Mouse (Mus musculus): ENCODE results near the gene Gatd1. TPM values are rescaled to one million over a fixed set of nuclear protein-coding genes. Genes with fewer than 3 reads are reported as not detected.

Gatd1 gene
- total RNA-seq, 2 experiments from 2014 or later: 15.6 to 19.7 TPM

DNA sequence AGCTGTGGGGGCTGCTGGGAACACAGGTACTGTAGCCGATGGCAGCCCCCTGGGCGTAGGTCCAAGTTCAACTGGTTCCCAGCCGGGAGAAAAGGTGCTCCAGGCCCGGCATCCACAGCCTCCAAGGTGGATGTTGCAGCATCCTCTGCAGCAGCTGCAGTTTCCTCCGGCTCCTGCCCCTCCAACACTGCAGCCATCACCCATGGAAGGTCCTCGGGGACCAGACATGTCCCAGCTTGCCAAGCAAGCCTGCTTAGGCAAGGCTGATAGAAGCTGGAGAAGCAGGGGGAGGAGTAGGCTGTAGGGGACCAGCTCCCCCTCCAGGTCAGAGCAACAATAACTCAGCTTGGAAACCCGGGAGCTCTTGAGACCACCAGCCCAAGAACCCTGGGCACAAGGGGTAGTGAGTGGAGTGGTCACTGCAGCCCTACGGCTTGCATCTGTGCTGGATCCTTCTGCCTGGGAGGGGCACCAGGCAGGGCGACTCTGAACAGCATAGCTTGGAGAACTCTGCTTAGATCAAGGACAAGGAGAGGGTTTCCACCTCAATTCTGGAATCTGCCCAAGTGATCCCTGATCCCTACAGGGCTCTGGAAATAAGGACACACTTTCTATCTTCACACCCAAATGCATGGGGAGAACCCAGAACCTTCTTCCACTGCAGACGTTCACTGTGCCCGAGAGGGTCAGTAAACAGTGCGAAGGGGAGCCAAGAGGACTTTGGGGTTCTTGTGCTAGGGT lies 29.3 kb upstream of the Gatd1 start:
- ATAC-seq (replicated peaks; ENCODE audit: poor library complexity, severe bottlenecking): peak; percentile 33

DNA sequence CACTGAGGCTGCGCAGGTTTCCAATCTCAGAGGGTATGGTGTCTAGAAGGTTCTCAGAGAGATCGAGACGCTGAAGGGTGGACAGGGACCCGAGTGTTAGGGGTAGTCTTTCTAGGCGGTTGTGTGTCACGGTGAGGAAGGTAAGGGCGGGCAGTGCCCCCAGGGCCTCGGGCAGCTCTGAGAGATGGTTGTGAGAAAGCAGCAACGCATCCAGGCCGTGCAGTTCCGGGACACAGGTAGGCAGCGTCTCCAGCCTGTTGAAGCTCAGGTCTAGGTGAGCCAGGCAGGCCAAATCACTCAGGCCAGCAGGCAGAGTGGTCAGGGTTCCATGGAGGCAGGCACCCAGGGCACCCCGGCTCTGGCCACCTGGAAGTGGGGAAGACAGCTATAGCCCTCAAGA lies 28.3 kb upstream of the Gatd1 start:
- ATAC-seq (replicated peaks; ENCODE audit: poor library complexity, severe bottlenecking): no peak

DNA sequence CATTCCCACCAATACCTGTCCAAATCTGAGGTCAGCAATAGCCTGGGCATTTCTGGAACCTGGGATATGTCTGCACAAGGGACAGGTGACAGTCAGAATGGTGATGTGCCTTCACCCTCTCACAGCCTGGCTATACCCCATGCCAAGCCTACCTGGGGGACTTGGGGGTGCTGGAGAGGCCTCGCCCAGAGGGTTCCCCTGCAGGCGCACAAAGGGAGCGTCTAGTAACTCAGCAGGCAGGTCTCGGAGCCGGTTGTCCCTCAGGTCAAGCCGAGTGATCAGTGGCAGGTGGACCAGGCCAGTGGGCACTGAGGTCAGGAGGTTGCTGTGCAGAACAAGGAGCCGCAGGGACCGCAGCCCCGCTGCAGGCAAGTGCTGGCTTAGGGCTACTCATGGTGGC lies 27.5 kb upstream of the Gatd1 start:
- no peak for ATAC-seq (replicated peaks; ENCODE audit: poor library complexity, severe bottlenecking)

DNA sequence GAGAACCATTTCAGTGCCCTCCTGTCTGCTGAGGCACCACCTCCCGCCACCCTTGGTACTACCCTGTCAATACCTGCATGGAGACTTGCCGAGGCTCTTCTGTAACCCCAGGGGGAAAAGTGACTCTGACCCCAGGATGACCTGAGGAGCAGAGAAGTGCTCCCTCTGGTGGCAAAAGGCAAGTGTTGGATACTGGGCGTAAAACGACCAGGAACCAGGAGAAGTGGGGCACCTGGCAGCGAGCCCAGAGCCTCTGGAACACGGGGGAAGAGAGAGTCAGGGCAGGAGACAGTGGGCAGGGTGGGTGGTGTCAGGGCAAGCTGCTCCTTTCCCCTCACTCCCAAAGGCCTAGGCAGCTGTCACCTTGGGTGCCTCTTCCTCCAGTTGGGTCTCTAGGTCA lies 26.7 kb upstream of the Gatd1 start:
- peak; percentile 20 for ATAC-seq (replicated peaks; ENCODE audit: poor library complexity, severe bottlenecking)

DNA sequence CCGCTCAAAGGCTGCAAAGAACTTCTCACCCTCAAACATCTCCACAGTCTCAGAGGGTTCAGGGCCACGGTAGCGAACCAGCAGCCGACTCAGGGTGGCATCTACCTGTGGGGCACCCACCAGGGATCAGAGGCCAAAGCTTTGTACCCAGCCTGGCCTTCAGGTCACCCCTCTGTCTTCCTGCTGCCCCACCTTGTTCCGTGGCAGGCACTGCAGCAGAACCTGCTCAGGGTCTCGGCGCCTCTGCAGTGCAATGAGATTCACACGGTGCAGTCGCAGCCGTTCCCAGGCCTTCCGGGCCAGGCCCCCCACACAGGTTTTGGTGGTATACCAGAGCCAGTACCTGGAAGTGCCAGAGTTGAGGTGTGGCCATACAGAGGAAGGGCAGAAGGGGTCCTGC lies 25.9 kb upstream of the Gatd1 start:
- no peak for ATAC-seq (replicated peaks; ENCODE audit: poor library complexity, severe bottlenecking)

DNA sequence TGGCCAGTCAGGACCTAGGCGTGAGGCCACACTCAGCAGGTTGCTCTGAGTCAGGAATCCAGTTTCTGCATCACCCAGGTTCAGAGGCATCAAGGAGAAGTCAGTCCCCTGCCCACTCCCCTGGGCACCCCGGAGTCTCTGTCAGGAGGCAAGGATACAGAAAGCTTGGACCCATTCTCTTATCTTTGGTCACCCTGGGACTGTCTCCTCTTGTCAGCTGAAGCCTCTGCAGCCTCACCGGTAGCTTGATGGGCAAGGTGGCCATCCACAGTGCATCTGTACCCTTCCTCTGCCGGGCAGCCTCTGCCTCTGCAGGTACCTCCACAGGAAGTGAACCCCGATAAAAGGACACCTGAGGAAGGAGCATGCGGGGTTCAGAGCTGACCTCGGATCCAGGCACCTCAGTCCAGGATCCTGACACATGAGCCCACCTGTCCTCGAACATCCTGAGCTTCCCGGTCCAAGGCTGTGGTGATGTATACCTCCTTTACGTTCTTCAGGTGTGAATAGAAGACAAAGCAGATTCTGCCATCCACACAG lies 25.3 kb upstream of the Gatd1 start:
- no peak for ATAC-seq (replicated peaks; ENCODE audit: poor library complexity, severe bottlenecking)

DNA sequence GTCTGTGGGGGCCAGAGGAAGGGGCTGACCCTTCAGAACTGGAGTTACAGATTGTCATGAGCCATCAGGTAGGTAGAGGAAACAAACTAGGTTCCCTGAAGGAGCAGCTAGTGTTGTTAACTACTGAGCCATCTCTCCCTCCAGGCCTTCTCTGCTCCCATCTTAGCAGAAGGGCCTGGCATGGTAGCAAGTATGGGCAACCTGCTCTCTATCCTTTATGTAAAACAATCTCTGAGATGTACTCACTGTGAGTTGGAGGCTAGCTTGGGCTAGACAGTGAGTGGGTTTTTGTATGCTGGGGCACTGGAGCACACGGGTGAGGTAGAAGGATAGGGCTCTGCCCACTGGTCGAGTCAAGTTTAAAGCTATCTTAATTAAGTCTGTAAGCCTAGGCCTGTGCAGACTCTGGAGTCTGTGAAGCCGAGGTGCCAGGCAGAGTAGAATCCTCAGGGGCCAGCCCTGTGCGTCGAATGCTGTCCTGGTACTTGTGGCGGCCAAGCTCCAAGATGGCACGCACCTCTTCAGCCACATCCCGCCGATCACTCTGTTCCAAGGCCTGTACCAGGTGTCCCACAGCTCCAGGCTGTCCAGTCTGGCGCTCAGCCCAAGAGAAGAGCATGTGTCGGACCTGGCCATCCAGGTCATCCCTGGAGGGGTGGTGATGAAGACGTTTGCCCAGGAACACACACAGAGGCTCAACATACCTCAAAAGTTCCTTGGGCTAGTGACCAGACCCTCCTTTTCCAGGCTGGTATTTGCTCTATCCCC lies 24.4 kb upstream of the Gatd1 start:
- ATAC-seq (replicated peaks; ENCODE audit: poor library complexity, severe bottlenecking): no peak

DNA sequence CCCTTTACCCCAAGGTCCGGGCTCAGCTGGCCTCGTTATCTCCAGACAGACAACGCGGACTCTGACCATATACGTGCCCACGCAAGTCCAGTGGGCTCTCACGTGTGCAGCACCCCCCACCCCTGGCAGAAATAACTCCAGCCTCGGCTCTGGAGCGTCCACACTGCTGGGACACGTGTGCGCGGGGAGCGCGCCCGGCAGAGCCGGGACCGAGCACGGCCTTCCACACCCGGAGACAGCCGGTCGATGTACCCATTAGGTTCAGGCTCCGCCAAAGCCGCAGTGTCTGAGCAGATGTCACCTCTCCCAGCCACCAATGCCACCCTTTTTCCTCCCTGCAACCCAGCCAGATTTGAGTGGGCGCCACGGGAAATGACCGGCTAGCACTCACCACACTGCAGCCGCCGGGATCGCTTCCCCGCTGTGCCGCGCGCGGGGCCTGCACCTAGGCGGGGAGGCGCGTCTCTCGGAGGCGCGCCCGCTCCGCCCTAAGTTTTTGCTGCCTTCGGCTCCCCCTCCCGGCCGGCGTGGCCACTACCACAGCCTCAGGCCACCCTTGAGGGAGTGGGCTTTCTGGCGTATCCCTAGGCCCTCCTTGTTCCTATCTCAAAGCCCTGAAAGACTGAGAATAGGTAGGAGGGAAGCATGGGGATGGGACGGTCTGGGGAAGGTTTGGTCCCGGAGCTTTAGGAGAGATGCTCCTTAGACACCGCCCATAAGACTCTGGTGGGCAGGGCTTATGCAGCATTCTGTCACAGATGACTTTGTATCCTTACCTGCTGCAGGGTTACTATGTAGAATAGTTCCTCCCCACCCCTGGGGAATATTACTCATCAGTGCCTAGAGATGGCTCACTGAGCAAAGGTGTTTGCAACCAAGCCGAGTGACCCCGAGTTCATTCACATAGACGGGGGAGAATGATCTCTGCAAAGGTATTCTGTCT lies 23.5 kb upstream of the Gatd1 start, which contains the start of gene Slc25a22:
TSS of gene Slc25a22 (minus strand) at position 715 of the 943 bp plus-strand sequence.
- ATAC-seq (replicated peaks; ENCODE audit: poor library complexity, severe bottlenecking): peak; percentile 72

DNA sequence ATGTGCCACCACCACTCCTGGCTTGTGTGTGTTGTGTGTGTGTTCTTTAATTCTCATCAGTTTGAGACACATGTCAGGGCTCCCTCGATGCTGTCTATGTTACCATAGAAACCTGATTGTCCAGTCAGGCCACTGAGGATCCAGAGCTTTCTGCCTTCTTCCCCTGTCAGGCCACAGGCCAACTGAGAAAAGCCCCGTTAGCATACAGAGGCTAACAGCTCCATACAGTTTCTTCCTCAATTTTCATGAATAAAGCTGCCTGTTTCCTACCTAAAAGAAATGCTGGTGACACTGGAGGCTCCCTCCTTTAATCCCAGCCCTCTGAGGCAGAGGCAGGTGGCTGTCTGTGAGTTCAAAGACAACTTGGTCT lies 22.6 kb upstream of the Gatd1 start:
- ATAC-seq (replicated peaks; ENCODE audit: poor library complexity, severe bottlenecking): no peak

DNA sequence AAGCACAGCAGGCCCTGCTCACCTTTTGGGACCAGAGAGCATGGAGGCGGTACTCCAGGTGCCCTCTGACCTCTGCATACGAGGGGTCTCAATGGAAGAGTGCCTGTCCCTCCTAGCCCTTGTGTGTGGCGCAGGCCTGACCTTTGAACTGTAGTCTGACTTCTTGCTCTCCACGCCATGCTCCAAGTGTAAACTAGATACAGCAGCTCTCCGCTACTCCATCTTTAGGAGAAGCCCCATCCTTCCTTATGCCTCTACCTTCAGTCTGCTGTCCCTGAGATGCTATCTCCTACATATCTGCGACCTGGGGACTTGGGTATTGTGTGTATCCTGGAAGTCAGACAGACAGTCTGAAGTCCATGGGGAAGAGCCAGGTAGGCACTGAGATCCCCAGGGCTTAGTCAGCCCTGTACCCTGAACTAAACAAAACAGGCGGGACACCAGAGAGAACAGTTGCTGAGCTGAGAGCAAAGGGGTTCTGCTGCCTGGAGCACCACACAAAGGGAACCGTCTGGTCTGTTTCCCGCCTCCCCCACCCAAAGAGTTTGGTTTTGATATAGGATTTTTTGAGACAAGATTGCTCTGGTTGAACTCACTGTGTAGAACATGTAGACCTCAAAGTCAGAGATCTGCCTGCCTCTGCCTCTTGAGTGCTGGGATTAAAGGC lies 22.1 kb upstream of the Gatd1 start:
- no peak for ATAC-seq (replicated peaks; ENCODE audit: poor library complexity, severe bottlenecking)

DNA sequence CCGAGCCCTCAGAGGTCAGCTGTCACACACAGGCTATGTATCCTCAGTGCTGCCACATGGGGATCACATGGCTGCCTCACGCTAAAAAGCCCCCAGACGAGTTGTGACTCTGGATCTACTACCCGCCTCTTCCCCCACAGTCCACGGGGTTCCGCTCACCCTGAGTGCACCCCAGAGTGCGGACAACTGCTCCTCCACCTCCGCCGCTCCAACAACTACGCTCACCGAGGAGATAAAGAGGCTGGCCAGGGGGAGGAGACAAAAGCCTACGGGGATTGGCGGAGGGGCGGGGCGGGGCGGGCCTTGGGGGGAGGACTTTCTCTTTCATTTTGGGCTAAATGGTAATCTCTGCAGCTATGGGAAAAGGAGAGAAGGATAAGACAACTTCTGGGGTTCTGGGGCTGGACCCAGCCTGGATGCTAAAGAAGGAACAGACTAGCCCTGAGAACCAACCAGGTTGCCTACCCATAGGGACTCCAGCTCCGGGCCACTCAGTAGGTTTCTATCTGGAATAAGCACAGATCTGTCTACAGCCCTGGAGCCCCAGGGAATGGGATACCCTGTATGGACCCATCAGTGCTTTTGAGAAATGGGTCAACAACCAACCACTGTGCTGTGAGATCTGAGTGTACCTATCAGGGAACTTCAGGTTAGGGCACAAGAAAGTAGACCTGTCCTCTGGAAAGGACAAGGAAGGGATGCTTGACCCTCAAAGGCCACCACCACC lies 21.4 kb upstream of the Gatd1 start:
- peak; percentile 71 for ATAC-seq (replicated peaks; ENCODE audit: poor library complexity, severe bottlenecking)

DNA sequence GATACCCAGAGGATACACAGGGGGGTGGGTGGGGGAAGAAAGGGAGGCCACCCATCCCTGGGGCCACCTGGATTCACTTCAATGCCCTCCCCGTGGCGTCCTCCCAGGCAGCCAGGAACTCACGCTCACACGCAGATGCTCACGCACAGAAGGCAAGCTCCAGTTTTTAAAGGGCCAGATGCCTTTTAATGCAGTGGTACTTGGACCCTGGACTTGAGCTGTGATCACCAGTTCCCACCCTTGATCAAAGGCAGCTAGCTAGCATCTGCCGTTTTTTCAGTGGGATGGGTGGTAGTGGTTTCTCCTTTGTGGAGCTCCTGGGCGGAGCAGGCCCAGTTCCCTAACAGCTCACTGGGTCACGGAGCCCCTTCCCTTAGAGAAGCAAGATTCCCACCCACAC lies 20.5 kb upstream of the Gatd1 start:
- ATAC-seq (replicated peaks; ENCODE audit: poor library complexity, severe bottlenecking): no peak; the same call in 1 of the 2 replicates

DNA sequence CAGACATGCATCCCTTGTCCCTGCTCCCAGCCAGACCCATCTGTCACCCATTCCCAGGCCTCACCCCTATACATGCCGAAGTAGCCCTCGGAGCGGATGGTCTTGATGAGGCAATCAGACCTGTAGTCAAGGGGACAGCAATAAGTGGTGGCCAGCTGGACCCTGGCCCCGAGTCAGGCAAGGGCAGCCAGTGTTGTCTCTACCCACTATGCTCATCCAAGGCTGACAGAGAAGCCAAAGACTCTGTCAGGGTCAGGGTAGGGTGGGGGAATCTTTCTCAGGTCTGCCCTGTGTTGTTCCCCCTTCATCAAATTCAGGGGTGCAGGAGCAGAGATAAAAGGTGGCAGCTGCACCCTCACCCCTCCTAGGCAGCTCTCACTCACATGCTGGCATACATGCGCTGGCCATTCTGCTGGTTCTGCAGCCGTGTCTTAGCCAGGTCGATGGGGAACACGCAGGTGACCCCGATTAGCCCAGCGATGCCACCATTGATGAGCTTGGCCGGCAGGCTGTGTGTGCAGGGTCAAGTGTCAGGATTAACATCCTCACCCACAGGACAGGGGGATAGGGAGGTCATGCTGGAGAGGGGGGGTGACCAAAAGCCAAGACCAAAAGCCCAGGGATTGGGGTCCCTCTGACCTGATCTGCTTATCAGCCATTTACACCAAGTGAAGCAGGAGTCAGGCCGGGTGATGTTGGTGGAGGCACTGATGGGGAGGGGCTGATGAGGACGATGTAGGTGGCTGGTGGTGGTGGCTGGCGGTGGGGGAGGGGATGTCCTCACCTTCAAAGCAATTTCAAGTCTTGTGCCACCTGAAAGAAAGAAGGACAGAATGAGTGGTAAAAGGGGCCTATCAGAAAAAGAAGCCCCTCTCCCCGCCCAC lies 19.8 kb upstream of the Gatd1 start:
- no peak for ATAC-seq (replicated peaks; ENCODE audit: poor library complexity, severe bottlenecking)

DNA sequence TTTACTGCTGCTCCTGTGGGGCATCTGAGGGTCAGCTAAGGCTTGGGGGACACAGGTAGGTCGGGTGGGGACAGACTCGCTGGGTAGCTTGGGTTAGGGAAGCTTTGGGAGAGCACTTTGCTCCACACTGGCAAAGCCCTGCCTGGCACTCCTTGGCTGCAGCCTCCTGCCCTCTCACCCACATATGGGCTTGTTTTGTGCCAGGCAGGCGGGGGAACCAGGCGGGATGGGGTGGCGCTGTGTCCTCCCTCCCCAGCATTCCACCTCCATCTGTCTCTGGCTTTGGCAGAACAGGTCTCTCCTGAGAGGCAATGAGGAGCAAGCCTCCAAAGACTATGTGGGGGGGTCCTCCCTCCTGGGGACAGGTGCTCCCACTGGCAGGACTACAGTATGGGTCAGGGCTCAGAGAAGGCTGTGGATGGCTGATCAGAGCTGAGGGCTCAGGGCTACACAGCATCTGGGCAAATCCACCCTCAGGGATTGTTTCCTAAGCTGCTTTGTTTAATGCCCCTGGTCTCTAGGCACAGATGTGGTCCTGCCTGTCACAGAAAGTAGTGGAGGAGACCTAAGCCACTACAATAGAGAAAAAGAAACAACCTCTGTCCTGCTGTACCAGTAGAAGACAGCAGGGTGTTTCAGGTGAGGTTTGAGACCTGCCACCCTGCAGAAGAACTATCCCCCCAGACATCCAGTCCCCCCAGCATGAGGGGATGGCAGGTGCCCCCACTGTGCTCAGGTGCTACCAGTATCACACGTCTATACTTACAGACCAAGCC lies 19.0 kb upstream of the Gatd1 start:
- no peak for ATAC-seq (replicated peaks; ENCODE audit: poor library complexity, severe bottlenecking)

DNA sequence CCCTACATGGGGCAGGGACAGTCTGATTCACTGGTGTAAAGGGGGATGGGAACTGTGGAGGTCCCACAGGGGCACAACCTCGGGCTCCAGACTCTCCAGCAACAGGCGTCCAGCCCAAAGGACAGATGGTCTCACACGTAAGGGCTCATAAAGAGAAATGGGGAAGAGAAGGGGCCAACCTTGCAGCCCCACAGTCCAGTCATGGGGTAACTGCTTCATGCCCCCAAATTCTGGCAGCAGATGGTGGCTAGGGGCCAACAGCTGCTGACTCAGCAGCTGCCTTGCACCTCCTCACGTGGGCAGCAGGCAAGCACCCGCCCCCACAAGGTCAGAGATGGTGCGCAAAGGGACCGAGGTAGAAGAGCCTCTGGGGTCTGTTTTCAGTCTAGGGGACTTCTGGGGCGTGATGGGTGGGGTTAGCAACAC lies 18.3 kb upstream of the Gatd1 start:
- no peak for ATAC-seq (replicated peaks; ENCODE audit: poor library complexity, severe bottlenecking)

DNA sequence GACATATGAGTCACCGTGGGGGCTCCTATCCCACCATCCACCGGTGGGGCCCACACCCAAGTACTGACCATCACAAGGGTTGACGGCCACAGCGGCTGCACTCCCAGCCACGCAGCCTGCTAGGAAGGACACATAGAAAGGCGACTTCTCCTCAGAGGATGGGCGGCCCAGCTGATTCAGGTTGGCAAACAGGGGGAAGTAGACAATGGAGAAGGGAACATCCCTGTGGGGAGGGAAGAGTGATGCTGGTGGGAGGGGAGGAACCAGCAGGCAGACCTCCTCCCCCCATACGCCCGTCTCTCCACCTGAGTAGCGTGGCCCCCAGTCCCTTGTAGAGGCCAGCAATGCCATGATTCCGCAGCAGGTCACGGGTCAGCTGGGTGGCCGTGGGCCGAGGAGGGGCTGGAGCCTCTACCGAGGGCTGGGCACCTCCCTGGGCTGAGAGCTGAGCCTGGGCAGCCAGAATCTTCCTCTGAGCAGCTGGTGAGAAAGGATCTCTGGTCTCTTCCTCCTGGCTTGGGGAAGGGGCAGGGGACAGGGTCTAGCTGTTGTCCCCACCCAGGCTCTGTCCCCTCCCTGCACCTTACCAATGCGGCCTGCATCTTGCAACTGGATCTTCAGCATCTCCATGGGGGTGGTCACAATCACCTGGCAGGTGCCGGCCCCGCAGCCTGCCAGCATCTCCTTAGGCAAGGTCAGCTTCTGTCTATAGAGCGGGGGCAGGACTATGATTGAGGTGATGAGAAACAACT lies 17.7 kb upstream of the Gatd1 start:
- no peak for ATAC-seq (replicated peaks; ENCODE audit: poor library complexity, severe bottlenecking)
